Mouse (Mus musculus) right cerebral cortex, postnatal 25 days (tissue): Measurements from ENCODE around the gene Galnt13.
A peak's percentile ranks its signal among the peaks of the same experiment; 100 is the strongest.
"Not testable (repeated sequence)": the region's sequence is repeated elsewhere in the genome, so short reads cannot be mapped to it uniquely, and the experiment has no call there.

Source experiments
- DNase-seq: peaks from one replicate; pipeline ENCODE4 v3.0.0; 2022

Galnt13 gene

DNA sequence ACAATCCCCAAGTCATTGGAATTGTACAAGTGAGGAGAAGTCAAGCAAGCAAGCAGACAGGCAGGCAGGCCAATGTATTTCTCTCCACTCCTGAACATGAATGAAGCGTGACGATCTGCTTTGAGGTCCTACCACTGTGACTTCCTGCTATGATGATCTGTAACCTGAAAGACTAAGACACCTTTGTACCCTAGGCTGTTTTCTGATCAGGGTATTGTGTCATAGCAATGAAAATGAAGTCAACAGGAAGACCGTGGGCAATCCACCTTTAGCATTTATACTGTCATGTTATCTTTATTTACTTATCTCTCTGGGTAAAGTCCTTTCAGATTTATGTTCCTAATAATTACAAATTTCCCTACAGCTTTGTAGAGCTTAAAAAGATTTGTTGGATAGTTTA lies 500.3 kb downstream of the Galnt13 start:
- DNase-seq: no peak

DNA sequence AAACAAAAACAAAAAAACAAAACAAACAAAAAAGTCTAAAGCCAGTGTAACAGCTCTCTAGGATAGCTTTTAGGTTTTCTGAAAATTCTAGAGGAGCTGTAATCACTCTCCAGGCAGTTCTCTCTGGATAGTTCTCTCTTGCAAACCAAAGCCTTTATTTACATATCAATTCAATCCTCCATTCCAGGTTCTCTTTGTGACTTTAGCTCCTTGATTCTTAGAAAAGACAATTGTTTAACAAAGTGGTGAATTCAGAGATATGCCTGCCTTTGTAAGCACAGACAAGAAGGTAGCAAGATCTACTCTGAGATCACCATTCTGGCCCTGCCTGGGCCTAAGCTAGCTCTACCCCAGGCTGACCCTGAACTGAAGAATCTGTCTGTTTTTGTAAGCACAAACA lies 501.2 kb downstream of the Galnt13 start:
- DNase-seq: no peak

DNA sequence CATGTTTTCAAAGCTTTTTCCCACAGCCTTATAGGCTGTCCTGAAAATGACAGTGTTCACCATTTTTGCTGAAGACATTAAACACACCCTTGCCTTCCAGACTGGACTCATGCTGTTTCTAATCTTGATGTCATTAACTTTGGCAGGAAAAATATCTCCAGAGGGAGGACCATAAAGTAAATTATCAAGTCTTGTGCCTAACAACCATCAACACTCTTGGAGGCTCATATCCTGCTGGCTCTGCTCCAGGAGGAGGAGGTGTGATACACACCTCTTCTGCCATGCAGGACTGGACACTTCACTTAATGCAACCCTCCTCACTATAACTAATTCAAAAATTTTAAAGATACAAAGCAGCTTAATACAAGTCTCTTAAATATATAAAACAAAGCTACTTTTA lies 502.0 kb downstream of the Galnt13 start:
- DNase-seq: no peak

DNA sequence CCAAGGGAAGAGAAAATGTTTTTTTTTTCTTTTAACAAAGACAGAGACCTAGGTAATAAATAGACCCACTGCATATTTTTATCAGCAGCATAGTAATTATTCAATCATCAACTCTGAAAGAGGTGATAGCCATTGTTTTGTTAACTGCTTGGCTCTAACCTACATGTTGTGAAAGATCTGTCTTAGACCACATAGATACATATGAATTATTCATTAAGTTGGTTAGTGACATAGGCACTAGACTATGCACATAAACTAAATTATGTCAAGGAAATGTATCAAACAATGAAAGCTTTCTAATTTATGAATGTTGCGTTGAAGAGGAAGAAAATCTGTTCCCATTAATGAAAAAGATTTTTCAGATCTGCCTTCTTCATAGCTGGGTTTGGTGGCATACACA lies 507.3 kb downstream of the Galnt13 start:
- no peak for DNase-seq

DNA sequence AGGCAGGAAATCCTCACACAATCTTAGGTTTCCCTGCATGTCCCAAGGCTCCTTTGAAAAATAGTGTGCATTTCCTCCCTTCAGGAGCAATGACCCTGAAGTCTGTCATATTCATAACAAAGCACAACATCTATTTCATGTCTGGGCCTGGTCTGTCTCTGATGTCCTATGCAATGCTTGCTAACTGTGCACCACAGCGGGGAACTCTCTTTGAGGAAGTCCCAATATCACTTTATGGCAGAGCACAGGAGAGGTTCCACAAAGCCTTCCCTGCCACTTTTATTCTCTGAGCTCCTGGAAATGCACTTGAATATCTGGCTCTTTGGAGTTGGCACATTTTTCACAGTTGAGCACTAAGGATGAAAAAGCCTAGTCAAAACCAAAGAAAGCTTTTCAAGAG lies 547.7 kb downstream of the Galnt13 start:
- DNase-seq: no peak

DNA sequence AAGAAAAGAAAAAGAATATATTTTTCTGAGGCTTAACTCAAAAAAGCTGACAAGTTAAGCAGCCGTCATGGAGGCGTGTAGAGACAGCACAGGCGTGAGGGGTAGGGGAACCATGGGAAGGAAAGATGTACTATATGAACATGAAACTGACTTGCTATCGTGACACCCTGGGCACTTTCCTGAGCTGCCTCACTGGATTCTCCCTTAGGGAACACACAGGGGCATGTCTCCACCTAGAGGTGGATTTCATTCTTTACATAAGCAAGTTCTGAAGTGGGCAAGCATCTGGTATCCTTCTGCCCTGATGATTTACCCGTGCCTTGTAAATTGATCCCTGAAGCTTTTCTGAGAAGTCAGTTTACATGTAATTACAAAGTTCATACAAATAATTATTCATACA lies 586.4 kb downstream of the Galnt13 start:
- DNase-seq: not testable (repeated sequence)

DNA sequence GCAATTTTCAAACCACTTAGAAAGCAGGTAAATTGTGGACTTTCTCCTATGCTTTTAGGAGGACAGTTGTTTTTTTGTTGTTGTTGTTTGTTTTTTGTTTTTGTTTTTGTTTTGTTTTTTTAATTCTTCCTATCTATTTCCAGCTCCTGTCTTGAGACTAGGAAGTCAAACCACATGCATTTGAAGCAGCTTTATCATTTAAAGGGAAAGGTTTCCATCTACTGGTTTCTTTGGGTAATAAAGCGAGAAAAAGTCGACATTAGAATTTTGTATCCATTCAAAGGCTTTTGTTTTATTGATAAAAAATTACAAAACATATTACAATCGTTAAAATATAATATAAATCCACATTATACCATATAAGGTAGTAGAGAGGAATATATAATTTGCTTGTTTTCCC lies 598.5 kb downstream of the Galnt13 start:
- DNase-seq: no peak

DNA sequence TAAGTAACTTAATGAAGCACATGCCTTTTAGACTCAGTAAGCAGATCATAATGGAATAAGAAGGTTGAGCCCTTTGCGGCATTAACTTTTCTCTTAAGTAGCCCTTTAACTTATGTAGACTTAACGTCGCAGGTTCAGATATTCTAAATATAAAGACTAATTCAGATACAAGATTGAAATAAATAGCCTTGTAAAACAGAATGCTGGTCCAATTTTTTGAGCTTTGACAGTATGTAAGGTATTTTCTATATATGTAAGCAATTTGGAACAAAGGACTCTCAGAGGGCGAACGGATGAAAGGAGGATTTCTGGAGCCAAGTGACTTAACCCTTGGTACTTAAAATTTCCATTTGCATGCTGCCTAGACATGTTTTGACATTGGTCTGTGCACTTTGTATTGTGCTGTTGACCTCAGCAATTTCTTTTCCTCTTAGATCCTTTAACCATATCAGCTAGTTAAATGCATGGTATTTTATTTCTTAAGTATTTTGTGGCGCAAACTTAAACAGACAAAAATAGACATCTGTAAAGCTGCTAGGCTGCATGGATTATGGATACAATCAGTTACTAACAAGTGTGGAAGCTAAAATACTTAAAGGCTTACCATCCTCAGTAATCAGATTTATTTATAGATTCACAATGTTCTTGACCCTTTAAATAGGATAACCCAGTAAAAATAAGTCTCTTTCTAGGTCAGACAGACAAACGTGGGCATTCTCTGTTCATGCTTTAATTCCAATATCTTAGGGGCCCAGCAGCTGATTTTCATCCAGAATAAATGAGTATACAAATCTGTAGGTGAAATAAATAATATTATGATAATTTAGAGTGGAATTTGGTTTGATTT lies 629.6 kb downstream of the Galnt13 start:
- DNase-seq: no peak

DNA sequence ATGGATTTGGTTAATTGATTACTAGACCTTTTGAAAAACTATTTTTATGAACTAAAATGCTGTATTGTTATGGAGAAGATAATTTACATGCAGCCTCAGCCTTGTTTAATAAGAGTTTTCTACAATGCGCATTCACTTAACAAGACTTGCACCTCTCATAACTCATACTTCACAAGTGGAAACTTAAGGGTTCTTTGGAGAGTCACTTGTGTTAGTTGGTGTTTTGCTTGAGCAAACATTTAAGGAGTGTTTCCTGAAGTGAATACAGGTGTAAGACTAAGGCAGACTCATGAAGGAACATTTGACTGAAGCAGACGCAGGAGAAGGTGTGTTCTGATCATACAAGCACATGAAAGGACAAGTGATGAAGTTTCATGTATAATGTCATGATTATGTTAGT lies 649.5 kb downstream of the Galnt13 start:
- no peak for DNase-seq

DNA sequence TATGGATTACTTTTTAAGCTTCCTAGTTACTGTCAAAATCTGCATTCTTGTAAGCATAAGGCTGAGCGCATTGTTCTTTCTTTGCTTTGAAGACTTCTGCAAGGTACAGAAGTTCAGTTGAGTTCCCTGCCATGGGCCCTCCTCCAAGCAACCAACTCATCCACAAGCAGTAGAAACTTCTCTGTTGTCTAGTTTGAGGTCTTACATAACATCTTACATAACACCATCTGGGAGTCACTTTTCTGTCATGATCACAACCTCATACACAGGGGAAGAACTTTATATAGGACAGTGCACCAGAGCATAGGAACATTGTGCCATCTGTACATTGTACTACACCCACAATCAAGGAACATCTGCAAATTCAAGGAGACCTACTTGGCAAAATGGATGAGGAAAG lies 651.9 kb downstream of the Galnt13 start:
- no peak for DNase-seq

DNA sequence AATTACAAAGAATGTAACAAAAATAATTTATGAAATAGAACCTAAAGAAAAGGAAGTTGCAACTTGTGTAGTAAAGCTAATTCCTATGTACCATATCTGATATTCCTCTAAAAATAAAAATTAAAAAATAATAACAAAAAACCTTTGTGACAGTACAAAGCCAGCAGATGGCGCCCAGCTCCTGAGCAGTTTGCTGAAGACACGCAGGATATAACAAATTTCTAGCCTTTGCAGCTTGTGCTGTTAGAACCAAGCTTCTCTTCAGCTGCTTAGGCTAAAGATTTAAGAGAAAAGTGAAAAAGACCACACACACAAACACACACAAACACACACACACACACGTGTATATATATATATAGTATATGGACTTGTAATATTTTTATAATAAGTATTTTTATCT lies 654.2 kb downstream of the Galnt13 start:
- peak; percentile 11 for DNase-seq

DNA sequence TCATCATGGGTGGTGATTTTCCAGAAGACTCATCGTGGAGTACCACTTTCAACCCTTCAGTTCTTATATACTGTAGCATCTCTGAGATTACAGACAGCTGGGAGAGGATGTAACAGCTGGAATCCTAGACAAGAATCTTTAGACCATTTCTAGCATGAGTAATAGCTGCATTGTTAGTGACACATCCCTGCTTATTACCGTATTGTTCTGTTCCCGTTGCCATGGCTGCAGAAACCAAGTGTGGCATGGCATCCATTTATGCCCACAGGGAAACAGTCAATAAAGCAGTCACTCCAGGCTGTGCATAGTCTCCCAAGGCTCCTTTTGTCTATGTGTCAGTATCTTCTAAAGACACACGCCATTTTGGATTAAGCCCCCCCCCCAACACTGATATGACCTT lies 655.4 kb downstream of the Galnt13 start:
- DNase-seq: no peak

DNA sequence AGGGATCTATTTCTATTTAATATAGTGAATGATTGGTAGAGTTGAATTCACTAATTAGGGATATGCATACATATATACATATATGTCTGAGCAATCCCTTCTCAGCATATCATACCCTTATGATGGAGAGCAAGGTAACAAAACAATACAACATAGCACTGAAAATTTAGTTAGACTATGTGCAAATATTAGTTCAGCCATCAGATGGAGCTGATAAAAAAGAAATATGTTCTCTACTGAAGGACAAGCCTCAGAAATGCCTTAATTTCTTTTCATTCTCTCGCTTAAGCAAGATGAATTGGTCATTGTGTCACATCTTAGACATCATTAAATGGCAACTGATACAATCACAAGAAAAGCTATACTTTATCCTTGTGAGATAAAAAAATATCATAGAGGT lies 663.0 kb downstream of the Galnt13 start:
- DNase-seq: no peak

DNA sequence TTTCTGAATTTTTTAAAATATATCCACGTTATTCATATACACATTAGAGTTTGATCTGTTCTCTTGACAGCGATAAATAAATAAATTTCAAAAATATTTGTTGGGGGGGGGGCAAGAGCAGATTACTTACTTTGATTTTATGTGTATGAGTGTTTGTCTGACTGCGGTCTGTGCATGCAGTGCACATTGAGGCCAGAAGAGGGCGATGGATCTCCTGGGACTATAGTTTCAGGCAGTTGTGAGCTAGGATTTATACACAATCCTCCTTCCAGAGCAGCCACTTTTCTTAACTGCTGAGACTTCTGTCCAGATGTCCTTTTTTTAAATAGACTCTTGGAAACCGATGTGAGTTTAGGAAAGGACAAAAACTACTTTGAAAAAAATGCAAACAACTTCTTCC lies 665.2 kb downstream of the Galnt13 start:
- no peak for DNase-seq

DNA sequence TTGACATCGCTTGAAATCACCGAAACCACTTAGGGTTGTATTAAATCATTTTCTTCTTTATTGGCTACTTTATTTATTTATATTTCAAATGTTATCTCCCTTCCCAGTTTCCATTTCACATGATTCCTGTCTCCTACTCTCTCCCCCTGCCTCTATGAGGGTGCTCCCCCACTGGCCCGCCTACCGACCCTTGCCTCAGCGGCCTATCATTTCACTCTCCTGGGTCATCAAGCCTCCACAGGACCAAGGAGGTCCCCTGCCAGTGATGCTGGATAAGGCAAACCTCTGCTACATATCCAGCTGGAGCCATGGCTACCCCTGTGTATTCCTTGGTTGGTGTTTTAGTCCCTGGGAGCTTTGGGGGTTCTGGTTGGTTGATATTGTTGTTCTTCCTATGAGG lies 667.4 kb downstream of the Galnt13 start:
- no peak for DNase-seq

DNA sequence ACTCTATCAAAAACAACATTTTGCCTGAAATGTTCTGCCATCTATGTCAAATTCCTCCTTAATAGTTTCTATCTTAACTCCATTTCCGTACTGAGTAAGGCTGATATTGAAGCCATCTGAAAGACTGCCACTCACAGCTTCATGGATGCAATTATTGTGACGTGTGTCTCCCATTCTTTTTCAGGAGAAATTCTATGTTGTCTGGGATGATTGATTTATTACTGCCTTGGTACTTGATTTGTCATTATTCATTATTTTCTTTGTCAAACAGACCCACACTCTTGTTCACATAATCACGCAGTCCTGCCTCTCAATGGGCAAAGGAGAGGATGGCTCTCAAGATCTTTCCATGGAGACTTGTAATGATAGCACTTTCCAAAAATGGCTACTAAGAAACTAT lies 671.7 kb downstream of the Galnt13 start:
- no peak for DNase-seq

DNA sequence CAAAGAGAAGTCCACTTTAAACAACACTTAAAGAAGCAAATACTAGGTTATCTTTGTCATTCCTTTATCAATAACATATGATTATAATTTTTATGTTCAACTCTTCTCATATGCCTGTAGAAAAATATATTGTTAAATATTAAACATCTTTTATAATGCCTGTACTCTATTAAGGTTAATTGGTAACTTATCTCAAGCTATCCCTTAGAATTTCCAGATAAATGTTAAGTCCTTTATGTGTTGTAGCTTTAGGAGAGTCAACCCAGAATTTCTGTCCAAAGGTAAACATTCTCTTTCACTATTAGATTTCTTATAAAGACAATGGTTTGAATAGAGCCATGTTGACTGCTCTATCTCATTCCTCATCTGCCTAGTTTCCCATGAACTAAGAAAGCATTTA lies 717.0 kb downstream of the Galnt13 start:
- DNase-seq: no peak

DNA sequence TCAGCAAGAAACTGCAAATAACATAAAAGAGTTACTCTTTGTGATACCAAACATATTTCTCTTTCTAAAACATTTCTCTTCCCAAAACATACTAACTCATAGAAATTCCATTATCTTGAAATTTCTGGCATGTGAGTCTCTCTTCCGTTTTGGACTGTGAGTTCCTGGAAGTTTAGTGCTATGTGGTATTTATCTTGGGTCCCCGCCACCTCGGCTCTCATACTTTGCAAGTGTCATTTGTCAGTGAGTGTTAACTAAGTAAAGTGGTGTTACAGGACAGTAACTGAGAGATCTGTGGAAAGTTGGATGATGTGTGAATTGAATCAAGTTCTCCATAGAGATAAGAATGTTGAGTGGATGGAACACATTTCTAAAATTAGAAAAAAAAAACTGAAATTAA lies 728.7 kb downstream of the Galnt13 start:
- DNase-seq: no peak
